Mouse (Mus musculus) frontal cortex, postnatal 36 days (tissue): ENCODE data around the gene Cisd3.
A peak's percentile ranks its signal among the peaks of the same experiment; 100 is the strongest.
"Not testable (repeated sequence)": the region's sequence is repeated elsewhere in the genome, so short reads cannot be mapped to it uniquely, and the experiment has no call there.

Experiments used
- DNase-seq, 2 experiments: peaks; one replicate each; pipeline ENCODE4 v3.0.0; 2022; ENCODE audit warnings: low spot score in 2 of 2

Cisd3 gene

GRCm38 (mm10) chr11:97685613-97686321 is at the start of gene Cisd3:
Cisd3 (plus strand) TSS chr11:97685826.
- peak; percentile 84 to 90 for DNase-seq

- peak; percentile 77 to 86 for DNase-seq
These were observed 44.0 kb upstream of the Cisd3 start for GRCm38 (mm10) chr11:97641668-97642067.

- no peak for DNase-seq
These were observed 42.9 kb upstream of the Cisd3 start for GRCm38 (mm10) chr11:97642746-97643145.

GRCm38 (mm10) chr11:97643380-97644055 is 42.1 kb upstream of the Cisd3 start:
- no peak for DNase-seq

- DNase-seq = no peak
These were observed 40.8 kb upstream of the Cisd3 start for GRCm38 (mm10) chr11:97644834-97645233.

GRCm38 (mm10) chr11:97648541-97648940 is 37.1 kb upstream of the Cisd3 start:
- not testable (repeated sequence) for DNase-seq

- DNase-seq = no peak
These were observed 35.3 kb upstream of the Cisd3 start for GRCm38 (mm10) chr11:97650341-97650740.

GRCm38 (mm10) chr11:97653376-97653775 is 32.2 kb upstream of the Cisd3 start:
- not testable (repeated sequence) for DNase-seq

GRCm38 (mm10) chr11:97654210-97654609 is 31.4 kb upstream of the Cisd3 start:
- DNase-seq = no peak

GRCm38 (mm10) chr11:97656269-97656971 is 29.2 kb upstream of the Cisd3 start:
- DNase-seq = no peak

- DNase-seq = no peak
These were observed 28.3 kb upstream of the Cisd3 start for GRCm38 (mm10) chr11:97657184-97657945.

- DNase-seq = not testable (repeated sequence)
These were observed 27.7 kb upstream of the Cisd3 start for GRCm38 (mm10) chr11:97657967-97658366.

GRCm38 (mm10) chr11:97658751-97659266 is 26.8 kb upstream of the Cisd3 start:
- no peak for DNase-seq

GRCm38 (mm10) chr11:97659267-97659989 is 26.2 kb upstream of the Cisd3 start:
- DNase-seq = no peak

- peak; percentile 70 to 77 for DNase-seq
These were observed 25.5 kb upstream of the Cisd3 start for GRCm38 (mm10) chr11:97659990-97660714.

- DNase-seq = no peak
These were observed 24.6 kb upstream of the Cisd3 start for GRCm38 (mm10) chr11:97660734-97661647.

GRCm38 (mm10) chr11:97661648-97662133 is 23.9 kb upstream of the Cisd3 start:
- DNase-seq = no peak

- no peak for DNase-seq
These were observed 23.3 kb upstream of the Cisd3 start for GRCm38 (mm10) chr11:97662207-97662892.
